Mouse (Mus musculus) heart, postnatal 10 days (tissue): Measurements from ENCODE around the gene Tcfl5. TPM values are rescaled to one million over a fixed set of nuclear protein-coding genes. Genes with fewer than 3 reads are reported as not detected.

Experiments used
- DNase-seq, 2 experiments: peaks; one replicate each; pipeline ENCODE4 v3.0.0; 2021
- intact Hi-C: fragments of 180-260 bp; cut with DNase I; formaldehyde crosslinking; loops from one replicate; pipeline ENCODE4 v1.15.1; 2025
- total RNA-seq, 2 experiments: library from RNA; stranded (reverse); gene quantifications; 2 replicates each; pipeline ENCODE4 v1.2.3; 2021

Tcfl5 gene
- total RNA-seq, 2 experiments from 2014 or later, result 0.22 TPM; not detected in 1

DNA sequence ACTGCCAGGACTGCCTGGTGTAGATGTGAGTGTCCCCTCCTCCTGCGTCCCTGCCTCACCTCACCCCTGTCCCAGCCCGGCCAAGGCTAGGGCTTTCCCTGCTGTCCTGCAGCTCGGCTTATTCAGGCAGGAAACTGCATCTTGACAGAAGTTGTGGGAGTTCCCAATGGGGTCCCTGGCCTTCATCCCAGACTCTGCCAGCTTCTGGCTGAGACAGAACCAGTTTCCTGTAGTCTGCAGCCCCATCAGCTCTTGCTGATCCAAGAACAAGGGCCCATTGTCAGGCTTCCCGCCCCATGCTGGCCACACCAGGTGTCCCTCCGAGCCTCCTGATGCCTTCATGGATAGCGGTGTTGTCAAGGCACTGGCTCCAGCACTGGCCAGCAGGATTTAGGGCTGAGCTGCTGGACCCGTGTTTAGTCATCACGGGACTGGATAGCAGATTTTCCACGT, 41.9 kb downstream of the Tcfl5 start:
- intact Hi-C loops, result no loop called here

DNA sequence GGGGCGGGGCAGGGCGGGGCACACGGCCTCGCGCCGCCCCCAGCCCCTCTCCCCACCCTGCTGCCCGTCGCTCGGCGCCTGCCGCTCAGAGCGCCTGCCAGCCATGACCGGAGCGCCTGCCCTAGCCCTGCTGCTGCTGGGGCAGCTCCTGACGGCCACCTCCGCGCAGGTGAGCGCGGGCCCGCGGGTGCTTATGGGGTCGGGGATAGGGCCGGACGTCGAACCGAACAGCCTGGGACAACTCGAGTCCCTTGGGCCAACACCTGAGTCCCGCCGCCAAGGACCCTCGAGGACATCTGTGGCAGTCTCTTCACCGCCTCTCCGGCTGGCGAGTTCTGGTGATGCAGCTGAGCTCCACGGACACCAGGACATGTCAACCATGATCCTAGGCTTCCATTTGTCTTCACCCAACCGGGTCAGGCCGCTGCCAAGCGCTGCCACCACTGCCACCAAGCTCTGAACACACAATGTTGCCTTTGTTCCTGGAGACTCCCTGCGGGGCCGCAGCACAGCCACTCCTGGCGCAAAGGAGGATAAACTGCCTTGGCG, 44.3 kb downstream of the Tcfl5 start:
- DNase-seq, result no peak
- intact Hi-C loops, result no loop called here

More for the DNA sequence above, 41.9 kb downstream of the Tcfl5 start:
- DNase-seq, result no peak

DNA sequence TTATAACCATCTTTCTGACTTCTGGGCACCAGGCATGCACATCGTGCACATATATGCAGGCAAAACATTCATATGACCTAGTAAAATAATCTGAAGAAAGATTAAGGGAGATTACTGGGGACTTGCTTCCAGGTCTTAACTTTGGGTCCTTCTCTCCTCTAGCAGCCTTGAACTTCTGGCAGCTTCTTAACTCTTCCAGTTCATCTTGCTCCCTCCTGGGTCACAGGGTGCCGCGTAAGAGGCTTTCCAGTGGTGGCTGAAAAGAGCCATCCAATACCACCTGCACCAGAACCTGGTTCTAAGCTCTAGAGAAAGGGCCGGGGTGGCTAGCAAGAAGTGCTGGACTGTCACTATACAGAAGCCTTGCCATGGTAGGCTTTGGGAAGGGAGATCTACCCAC, 45.0 kb downstream of the Tcfl5 start, which contains the start of gene Col9a3:
Gene Col9a3, plus strand, starts transcription at position 301 of the 400 bp plus-strand sequence.
- no peak for DNase-seq
- intact Hi-C loops, result no loop called here

DNA sequence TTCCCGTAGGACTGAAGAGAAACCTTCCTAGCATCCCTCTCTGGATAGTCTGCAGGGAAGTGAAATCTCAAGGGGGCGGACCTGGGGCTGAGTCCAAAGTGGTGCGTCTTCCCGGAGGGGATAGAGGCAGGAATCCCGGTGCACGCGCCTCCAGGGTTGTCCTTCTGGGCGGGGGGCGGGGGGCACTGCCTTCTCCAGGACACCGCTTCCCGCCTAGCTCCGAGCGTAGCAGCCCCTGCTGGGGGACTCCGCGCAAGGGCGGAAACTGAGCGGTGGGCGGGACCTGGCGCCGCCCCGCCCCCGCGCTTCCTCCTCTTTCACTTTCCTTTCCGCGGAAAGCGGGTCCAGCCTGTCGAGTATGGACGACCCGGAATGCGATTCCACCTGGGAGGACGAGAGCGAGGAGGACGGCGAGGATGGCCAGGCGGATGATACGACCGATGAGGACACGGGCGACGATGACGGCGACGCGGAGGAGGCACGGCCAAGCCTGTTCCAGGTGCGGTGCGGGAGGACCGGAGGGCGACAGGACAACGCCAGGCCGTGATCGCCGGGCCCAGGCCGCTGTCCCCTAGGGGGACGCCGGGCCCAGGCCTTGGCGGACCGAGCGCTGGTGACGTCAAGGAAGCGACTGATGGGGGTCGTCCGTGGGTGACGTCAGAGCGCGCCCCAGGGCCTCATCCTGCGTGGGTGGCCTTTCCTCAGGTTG, 53.2 kb downstream of the Tcfl5 start, which contains the start of gene Ogfr:
Gene Ogfr, plus strand, starts transcription at position 123 of the 709 bp plus-strand sequence.
- intact Hi-C loops, result no loop called here
- DNase-seq, result peak; percentile 89

DNA sequence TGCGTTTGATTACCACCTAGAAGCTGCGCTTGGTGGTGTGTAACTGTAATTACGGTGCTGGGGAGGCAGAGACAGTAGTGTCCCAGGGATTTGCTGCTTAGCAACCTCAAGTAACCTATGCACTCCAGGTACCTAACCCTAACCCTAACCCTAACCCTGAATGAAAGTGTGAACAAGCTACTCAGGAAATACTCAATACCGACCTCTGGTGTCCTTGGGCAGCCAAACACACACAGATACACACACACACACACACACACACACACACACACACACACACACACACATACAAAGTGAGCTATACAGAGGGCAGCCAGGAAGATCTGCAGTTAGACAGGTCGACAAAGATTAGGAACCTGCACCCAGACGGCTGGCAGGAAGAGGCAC, 53.8 kb downstream of the Tcfl5 start:
- intact Hi-C loops, result no loop called here
- no peak for DNase-seq

DNA sequence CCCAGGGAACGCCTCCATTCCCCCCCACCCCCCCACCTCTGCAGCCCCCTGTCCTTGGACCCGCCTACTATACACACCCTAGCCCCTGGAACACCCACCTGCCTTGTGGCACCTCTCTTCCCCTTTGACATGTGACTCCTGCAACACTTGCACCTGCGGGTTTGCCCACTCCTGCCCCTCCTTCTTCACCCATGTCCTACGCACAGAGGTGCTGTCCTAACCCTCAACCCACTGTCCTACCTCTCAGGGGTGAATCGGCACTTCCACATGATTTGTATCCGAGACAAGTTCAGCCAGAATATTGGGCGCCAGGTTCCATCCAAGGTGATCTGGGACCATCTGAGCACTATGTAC, 59.4 kb downstream of the Tcfl5 start:
- intact Hi-C loops, result loop anchor here (5.0 kb wide), 1 partner anchor 311 kb away; the partner anchor contains the start of gene Cables2
- peak in 1 of 2 experiments; percentile 12 for DNase-seq

DNA sequence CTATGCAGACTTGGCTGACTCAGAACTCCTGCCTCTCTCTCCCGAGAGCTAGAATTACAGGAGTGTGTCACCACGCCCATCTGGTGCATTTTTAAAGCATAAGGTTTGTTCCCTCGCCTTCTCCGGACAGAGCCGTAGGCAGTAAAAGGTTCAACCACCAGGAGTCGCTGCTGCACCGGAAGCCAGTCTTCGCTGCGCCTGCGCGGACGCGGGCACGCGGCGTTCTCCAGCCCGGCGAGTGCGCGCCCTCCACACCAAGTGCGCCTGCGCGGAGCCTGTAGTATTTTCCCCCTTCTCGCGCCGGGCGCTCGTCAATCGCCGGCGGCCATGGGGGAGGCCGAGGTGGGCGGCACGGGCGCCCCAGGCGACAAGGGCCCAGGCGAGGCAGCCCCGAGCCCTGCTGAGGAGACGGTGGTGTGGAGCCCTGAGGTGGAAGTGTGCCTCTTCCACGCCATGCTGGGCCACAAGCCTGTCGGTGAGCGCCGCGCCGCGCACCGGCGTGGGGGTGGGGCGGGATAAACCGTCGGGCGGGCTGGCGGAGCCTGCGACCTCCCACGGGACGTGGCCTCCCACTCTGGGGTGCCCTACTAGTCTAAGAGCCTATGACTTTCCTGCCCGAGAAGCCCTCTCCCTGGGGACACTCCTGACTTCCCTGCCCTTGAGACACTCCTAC, 59.9 kb downstream of the Tcfl5 start:
- peak; percentile 98 to 99 for DNase-seq
- intact Hi-C loops, result loop anchor here (1.0 to 5.0 kb wide), 2 partner anchors 163 to 310 kb away; partner anchors contain the start of gene Cables2

DNA sequence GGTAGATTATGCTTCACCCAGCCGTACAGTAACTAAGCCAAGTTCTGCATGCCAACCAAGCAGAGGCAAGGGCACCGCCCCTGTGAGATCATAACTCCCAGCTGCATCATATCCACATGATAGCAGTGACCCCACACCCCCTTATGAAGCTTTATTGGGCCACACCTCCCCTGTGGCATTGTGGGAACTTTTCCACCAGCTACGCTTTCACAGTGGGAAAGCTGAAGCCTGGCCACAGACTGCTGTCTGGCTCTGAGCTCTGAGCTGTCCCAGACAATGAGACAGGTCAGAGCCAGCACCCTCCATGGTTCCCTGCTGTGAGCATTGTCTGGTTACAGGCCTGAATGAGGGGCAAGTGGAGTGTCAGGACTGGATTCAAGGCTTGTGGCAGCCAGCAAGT, 61.5 kb downstream of the Tcfl5 start, which contains the start of gene Mrgbp:
Gene Mrgbp, plus strand, starts transcription at position 303 of the 400 bp plus-strand sequence.
- intact Hi-C loops, result loop anchor here (5.0 kb wide), 1 partner anchor 309 kb away; the partner anchor contains the start of gene Cables2
- peak; percentile 44 to 52 for DNase-seq

DNA sequence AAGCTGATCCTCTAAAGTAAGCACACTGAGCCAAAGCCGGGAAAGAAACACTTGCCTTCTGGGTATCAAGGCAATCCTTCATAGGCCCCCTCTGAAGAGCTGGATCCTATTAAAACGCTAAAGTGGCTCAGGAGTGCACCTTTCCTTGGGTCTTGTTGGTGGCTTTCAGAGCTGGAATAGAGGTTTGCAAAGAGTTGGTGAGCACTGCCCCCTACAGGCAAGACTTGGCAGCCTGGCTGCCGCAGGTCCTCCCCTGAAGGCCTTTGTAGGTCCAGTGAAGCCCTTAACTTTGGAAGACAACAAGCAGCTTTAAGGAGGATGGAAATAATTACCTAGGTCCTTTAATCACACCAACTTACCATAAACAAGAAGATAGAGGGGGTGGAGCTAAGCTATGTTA, 63.8 kb downstream of the Tcfl5 start:
- intact Hi-C loops, result loop anchor here (1.0 to 2.0 kb wide), 3 partner anchors 105 to 230 kb away; no protein-coding TSS in a partner anchor
- DNase-seq, result peak; percentile 75 to 84

DNA sequence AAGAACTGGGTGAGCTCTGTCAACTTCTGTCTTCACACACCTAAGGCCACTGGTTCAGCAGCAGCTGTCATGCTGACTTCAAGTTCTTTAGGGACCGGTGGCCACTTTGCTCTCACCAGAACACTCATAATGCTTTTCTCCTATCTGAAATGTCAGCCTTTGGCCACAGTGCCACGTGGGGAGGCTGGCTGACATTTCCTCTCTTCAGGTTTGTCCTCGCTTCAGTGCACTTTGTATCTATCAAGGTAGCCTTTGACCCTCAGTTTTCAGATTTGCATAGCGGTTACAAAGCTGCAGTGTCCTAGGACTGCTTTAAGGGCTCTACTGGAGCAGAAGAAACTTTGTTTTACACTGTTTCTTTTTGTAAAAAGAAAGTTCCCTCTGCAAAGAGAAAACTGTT, 66.0 kb downstream of the Tcfl5 start:
- DNase-seq, result no peak
- intact Hi-C loops, result no loop called here

Other genes starting within 250 kb of the Tcfl5 start
- 1 to 10 TPM in 1 of 2 experiments, under 1 TPM in 1; 0.15 to 1.2 TPM for gene Slco4a1, start 186.5 kb downstream of the Tcfl5 start, total RNA-seq
- under 1 TPM; 0.12 TPM for gene Ntsr1, start 142.7 kb downstream of the Tcfl5 start, total RNA-seq
- 10 to 100 TPM; 17.8 to 21.3 TPM for gene Mrgbp, start 61.4 kb downstream of the Tcfl5 start, total RNA-seq
- gene Ogfr, start 53.5 kb downstream of the Tcfl5 start, total RNA-seq, result 10 to 100 TPM; 42.6 to 48.8 TPM
- gene Col9a3, start 44.9 kb downstream of the Tcfl5 start, total RNA-seq, result 1 to 10 TPM in 1 of 2 experiments, under 1 TPM in 1; 0.53 to 1.2 TPM
- gene Dido1, start 67.3 kb upstream of the Tcfl5 start, total RNA-seq, result 10 to 100 TPM; 40.6 to 42.8 TPM
- 10 to 100 TPM; 77.9 to 79.1 TPM for gene Gid8, start 67.4 kb upstream of the Tcfl5 start, total RNA-seq
- under 1 TPM; 0.69 to 0.89 TPM for gene Slc17a9, start 82.6 kb upstream of the Tcfl5 start, total RNA-seq
- gene Bhlhe23, start 134.2 kb upstream of the Tcfl5 start, total RNA-seq, result not detected